Mouse (Mus musculus) thymus, adult 2 months (tissue): ENCODE measurements around the gene Zfp385a.

Experiments used
- CTCF ChIP-seq: fragments of 200-500 bp; IDR thresholded peaks from 2 replicates; pipeline ENCODE4 v1.5.1; 2012; ENCODE audit warnings: mild to moderate bottlenecking, control low read depth, low read length, moderate library complexity, borderline replicate concordance; ENCODE audit not compliant: control insufficient read depth, poor library complexity, insufficient read depth; ENCODE audit errors: extremely low read depth
- POLR2A ChIP-seq: fragments of 200-500 bp; IDR thresholded peaks from 2 replicates; pipeline ENCODE4 v1.6.1; 2012; ENCODE audit warnings: mild to moderate bottlenecking, low read length, control low read depth, moderate library complexity; ENCODE audit not compliant: control insufficient read depth, poor library complexity, insufficient read depth; ENCODE audit errors: extremely low read depth

- TF ChIP-seq CTCF (no peak), POLR2A (no peak)
Observed at GRCm38 (mm10) chr15:103295851-103296250, 44.0 kb downstream of the Zfp385a start.
